Comparison of ENCODE assay signal across 7 mouse cellular contexts in the genomic region with DNA sequence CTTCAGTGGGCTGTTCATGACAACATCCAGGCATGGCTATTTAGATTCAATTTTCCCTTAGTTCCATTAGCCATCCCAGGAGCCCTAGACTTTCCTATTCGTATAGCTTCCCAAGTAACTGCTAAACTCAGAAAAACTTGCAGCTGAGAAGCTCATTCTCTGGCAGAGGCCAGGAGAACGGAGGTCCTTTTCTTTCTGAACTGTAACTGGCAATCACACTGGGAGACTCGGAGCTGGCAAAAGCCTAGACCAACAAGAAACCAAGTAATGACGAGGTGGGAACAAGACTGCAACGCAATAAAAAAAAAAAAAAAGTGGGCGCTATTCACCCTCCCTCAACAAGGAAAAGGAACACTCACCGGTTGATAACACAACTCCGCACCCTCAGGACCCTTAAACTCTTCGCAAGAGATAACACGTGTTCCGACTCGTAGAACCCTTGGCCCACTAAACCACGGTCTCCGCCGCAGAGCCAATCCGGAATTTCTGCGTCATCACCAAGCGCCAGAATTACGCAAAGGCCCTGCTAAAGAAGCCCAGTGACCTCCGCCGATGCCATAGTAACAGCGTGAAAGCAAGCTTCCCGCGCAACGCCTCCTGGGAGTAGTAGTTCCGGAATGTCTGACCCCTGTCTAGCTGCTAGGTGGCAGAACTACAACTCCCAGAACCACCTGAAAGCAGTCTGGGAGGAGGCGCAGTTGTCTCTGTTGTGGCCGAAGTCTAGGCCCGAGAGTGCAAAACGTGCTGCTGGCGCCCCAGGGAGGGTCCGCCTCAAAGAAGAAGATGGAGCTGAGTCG. TPM values are rescaled to one million over a fixed set of nuclear protein-coding genes. Genes with fewer than 3 reads are reported as not detected.
DNase-seq lines count a peak whose midpoint lies in the region; ATAC-seq lines count a peak whose summit lies in the region.

A gene (plus strand): TSS at position 593 of the 797 bp plus-strand sequence.

- no peaks in the 10 kb centered on the region for H3K36me3 ChIP-seq in embryonic facial prominence, embryonic 11.5 days (replicated peaks; ENCODE audit: control insufficient read depth, insufficient read depth, low read depth, low read length)
- 0 out of 2 replicates have a peak, but pooled peaks cover 4% of the 10 kb centered on the region for H3K36me3 ChIP-seq in limb, embryonic 10.5 days
- no peaks in the 10 kb centered on the region for H3K36me3 ChIP-seq in midbrain, embryonic 13.5 days

- DNase-seq in adrenal gland, postnatal 14 days = peak; percentile 99
- DNase-seq in embryonic facial prominence, embryonic 11.5 days (ENCODE audit: low spot score) = peak; percentile 100
- DNase-seq in kidney, adult 11 months = peak; percentile 100
- DNase-seq in limb, embryonic 10.5 days (ENCODE audit: low spot score) = peak; percentile 98
- peak; percentile 96 for DNase-seq in spleen, adult 12 weeks (ENCODE audit: low spot score)

- H3K4me1 ChIP-seq in embryonic facial prominence, embryonic 11.5 days (ENCODE audit: control insufficient read depth, insufficient read depth, low read length) = no peaks in the 10 kb centered on the region
- peaks cover 13% of the 10 kb centered on the region for H3K4me1 ChIP-seq in limb, embryonic 10.5 days
- peaks cover 18% of the 10 kb centered on the region for H3K4me1 ChIP-seq in midbrain, embryonic 13.5 days (replicated peaks)

- H3K27ac ChIP-seq in embryonic facial prominence, embryonic 11.5 days (replicated peaks; ENCODE audit: low read depth, low read length) = peak within 1 kb of the TSS; percentile 31; the same call in 1 of the 2 replicates
- H3K27ac ChIP-seq in limb, embryonic 10.5 days = peak within 1 kb of the TSS; percentile 91
- H3K27ac ChIP-seq in midbrain, embryonic 13.5 days = peak within 1 kb of the TSS; percentile 71

- peak within 1 kb of the TSS; percentile 55 for H3K4me3 ChIP-seq in embryonic facial prominence, embryonic 11.5 days (ENCODE audit: low read depth, low read length)
- peak within 1 kb of the TSS; percentile 62 for H3K4me3 ChIP-seq in limb, embryonic 10.5 days
- H3K4me3 ChIP-seq in midbrain, embryonic 13.5 days (replicated peaks) = peak within 1 kb of the TSS; percentile 65

- H3K9ac ChIP-seq in embryonic facial prominence, embryonic 11.5 days (replicated peaks; ENCODE audit: low read length) = peak within 1 kb of the TSS; percentile 76
- peak within 1 kb of the TSS; percentile 81 for H3K9ac ChIP-seq in midbrain, embryonic 13.5 days (replicated peaks)

- no peaks in the 10 kb centered on the region for H3K9me3 ChIP-seq in embryonic facial prominence, embryonic 11.5 days (replicated peaks; ENCODE audit: control insufficient read depth, low read length)
- H3K9me3 ChIP-seq in limb, embryonic 10.5 days (replicated peaks) = no peaks in the 10 kb centered on the region
- H3K9me3 ChIP-seq in midbrain, embryonic 13.5 days = no peaks in the 10 kb centered on the region

- H3K4me2 ChIP-seq in embryonic facial prominence, embryonic 11.5 days (ENCODE audit: low read depth, low read length) = peak within 1 kb of the TSS; percentile 64
- H3K4me2 ChIP-seq in midbrain, embryonic 13.5 days (replicated peaks) = peak within 1 kb of the TSS; percentile 75

- no peaks in the 10 kb centered on the region for H3K27me3 ChIP-seq in embryonic facial prominence, embryonic 11.5 days (ENCODE audit: control insufficient read depth, insufficient read depth, low read length)
- H3K27me3 ChIP-seq in limb, embryonic 10.5 days (ENCODE audit: low read depth, poor library complexity, severe bottlenecking) = no peaks in the 10 kb centered on the region
- H3K27me3 ChIP-seq in midbrain, embryonic 13.5 days = no peaks in the 10 kb centered on the region

- ATAC-seq in embryonic facial prominence, embryonic 11.5 days (replicated peaks; ENCODE audit: insufficient number of reproducible peaks, low FRiP score, low TSS enrichment, low read depth) = peak; percentile 100
- ATAC-seq in granulocyte monocyte progenitor cell, adult 5-6 weeks (replicated peaks; ENCODE audit: poor library complexity, severe bottlenecking) = peak; percentile 96
- ATAC-seq in midbrain, embryonic 13.5 days = peak; percentile 100

- under 1% methylated on average over 32 of the region's 33 CpGs for WGBS in embryonic facial prominence, embryonic 11.5 days
- WGBS in limb, embryonic 10.5 days = under 1% methylated on average over 33 of the region's 33 CpGs
- WGBS in midbrain, embryonic 13.5 days = under 1% methylated on average over 33 of the region's 33 CpGs

RNA-seq across cellular contexts. Expression of the gene that starts here (rescaled TPM):
- total RNA-seq in adrenal gland, postnatal 14 days (2021) = 6.4 and 7.8 TPM in 2 replicates
- polyA plus RNA-seq in embryonic facial prominence, embryonic 11.5 days (2014; fragmentation: Nextera tagmentation; extraction: Ambion mirVana) = 13.2 and 15.6 TPM in 2 replicates
- 5.5 and 12.8 TPM in 2 replicates for total RNA-seq in granulocyte monocyte progenitor cell, adult 5-6 weeks (2014; fragmentation: Nextera tagmentation)
- total RNA-seq in granulocyte monocyte progenitor cell, adult 5-6 weeks (2017) = 17.7 and 18.2 TPM in 2 replicates
- polyA plus RNA-seq in limb, embryonic 10.5 days (2016; fragmentation: Nextera tagmentation; extraction: Ambion mirVana) = 13.9 and 14.8 TPM in 2 replicates
- 13.8 and 14.1 TPM in 2 replicates for polyA plus RNA-seq in midbrain, embryonic 13.5 days (2015; fragmentation: Nextera tagmentation; extraction: Ambion mirVana)

Comparison
In these comparisons a context has a peak if more than half of its experiments do, and no peak if none do; other contexts are left out.
1. Peak in every context shown above with its lines: DNase-seq, ATAC-seq, H3K4me3 ChIP-seq and H3K27ac ChIP-seq.
2. H3K27ac ChIP-seq: peak in every context shown above with its lines; median percentile 91 in limb, embryonic 10.5 days; 71 in midbrain, embryonic 13.5 days; 31 in embryonic facial prominence, embryonic 11.5 days.